Mouse (Mus musculus) heart, embryonic 14.5 days (tissue): Measurements from ENCODE around the gene Abca3. TPM values are rescaled to one million over a fixed set of nuclear protein-coding genes. Genes with fewer than 3 reads are reported as not detected.
A peak's percentile ranks its signal among the peaks of the same experiment; 100 is the strongest.

Experiments
- ATAC-seq: fragments of 200-750 bp; cut with Nextera tagmentation; 2 replicates; pipeline ENCODE4 v1.8.0; 2017; ENCODE audit warnings: low read depth, moderate TSS enrichment; ENCODE audit not compliant: insufficient number of reproducible peaks, insufficient read depth, low FRiP score
- H3K27ac ChIP-seq, 2 experiments: fragments of 200-500 bp in 1 of 2; fragments of 300-500 bp in 1 of 2; sonication (generic) in 1 of 2; replicated peaks in 1 of 2; 2 replicates each; pipeline ENCODE4 v1.5.1; 2012 to 2014; ENCODE audit warnings: low read depth in 2 of 2, low read length in 2 of 2, control low read depth in 1 of 2, mild to moderate bottlenecking in 1 of 2, mixed read lengths in 1 of 2; ENCODE audit not compliant: control insufficient read depth in 1 of 2, insufficient read depth in 1 of 2
- H3K27me3 ChIP-seq: fragments of 300-500 bp; sonication (generic); 2 replicates; pipeline ENCODE4 v1.6.1; 2014; ENCODE audit warnings: mild to moderate bottlenecking, low read length, control low read depth; ENCODE audit not compliant: control insufficient read depth, insufficient read depth
- H3K36me3 ChIP-seq: fragments of 300-500 bp; sonication (generic); 2 replicates; pipeline ENCODE4 v1.6.1; 2014; ENCODE audit warnings: mild to moderate bottlenecking, control low read depth, low read length, mixed read lengths; ENCODE audit not compliant: control insufficient read depth, insufficient read depth
- H3K4me1 ChIP-seq, 2 experiments: fragments of 200-500 bp in 1 of 2; fragments of 300-500 bp in 1 of 2; sonication (generic) in 1 of 2; 2 replicates each; pipeline ENCODE4 v1.6.1; 2012 to 2014; ENCODE audit warnings: low read length in 2 of 2, control low read depth in 1 of 2, mixed read lengths in 1 of 2; ENCODE audit not compliant: control insufficient read depth in 2 of 2, insufficient read depth in 2 of 2
- H3K4me2 ChIP-seq: fragments of 300-500 bp; sonication (generic); 2 replicates; pipeline ENCODE4 v1.6.1; 2014; ENCODE audit warnings: mild to moderate bottlenecking, low read length
- H3K4me3 ChIP-seq, 2 experiments: fragments of 200-500 bp in 1 of 2; fragments of 300-500 bp in 1 of 2; sonication (generic) in 1 of 2; 2 replicates each; pipeline ENCODE4 v1.5.1; 2012 to 2014; ENCODE audit warnings: low read length in 2 of 2, mild to moderate bottlenecking in 2 of 2, control low read depth in 1 of 2, low read depth in 1 of 2, moderate library complexity in 1 of 2; ENCODE audit not compliant: control insufficient read depth in 1 of 2, insufficient read depth in 1 of 2
- H3K9ac ChIP-seq: fragments of 300-500 bp; sonication (generic); 2 replicates; pipeline ENCODE4 v1.6.1; 2014; ENCODE audit warnings: mild to moderate bottlenecking, low read length
- H3K9me3 ChIP-seq: fragments of 300-500 bp; sonication (generic); 2 replicates; pipeline ENCODE4 v1.6.1; 2016; ENCODE audit warnings: low read length, control low read depth; ENCODE audit not compliant: control insufficient read depth
- WGBS: fragments of 180-500 bp; shearing (Covaris S2); extraction: QIAGEN DNeasy Blood & Tissue Kit; methylation state at CpG from one replicate; pipeline ENCODE4 v1.1.7; 2014; 5-methylcytosine and 5-hydroxymethylcytosine counted together
- polyA plus RNA-seq: library from polyadenylated mRNA; unstranded; fragments of >200 nt; fragmentation: Nextera tagmentation; extraction: Ambion mirVana; gene quantifications from 2 replicates; pipeline ENCODE4 v1.2.1, GENCODE M21; 2014

Abca3 gene
- polyA plus RNA-seq, 1 experiment from 2014 or later = 8.6 TPM

DNA sequence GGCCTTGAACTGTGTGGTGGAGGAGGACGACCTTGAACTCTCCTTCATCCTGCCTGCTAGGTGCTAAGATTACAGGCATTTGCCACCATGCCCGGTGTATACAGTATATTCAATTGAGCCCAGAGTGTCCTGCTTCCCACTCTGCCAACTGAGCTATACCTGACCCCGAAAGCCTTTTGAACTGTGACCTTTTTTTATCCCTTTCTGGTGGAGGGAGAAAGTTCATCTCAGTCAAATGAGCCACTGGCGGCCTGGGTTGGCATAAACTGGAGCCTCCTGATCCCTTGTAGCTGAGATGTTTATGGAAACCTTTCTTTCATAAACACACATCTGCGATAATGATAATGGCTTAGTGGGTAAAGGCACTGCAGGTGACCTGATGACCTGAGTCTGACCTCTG, 9.5 kb downstream of the Abca3 start:
- ATAC-seq = no peak
- WGBS = 83% methylated on average over 5 of the region's 5 CpGs
- Histone ChIP-seq H3K9me3 (no peaks in the 10 kb centered on the region), H3K9ac (no peak overlapping the region), H3K27me3 (no peaks in the 10 kb centered on the region), H3K4me2 (no peak overlapping the region), H3K4me1 (peaks cover 0 to 2% of the 10 kb centered on the region in 2 experiments; a peak in 1 of 4 replicates), H3K4me3 (no peak overlapping the region), H3K36me3 (no peaks in the 10 kb centered on the region), H3K27ac (no peak overlapping the region)

GRCm38 (mm10) chr17:24362527-24362926, 10.8 kb downstream of the Abca3 start:
- Histone ChIP-seq H3K4me2 (no peak overlapping the region), H3K4me1 (peaks cover 0 to 2% of the 10 kb centered on the region in 2 experiments; a peak in 1 of 4 replicates), H3K36me3 (peaks cover 10% of the 10 kb centered on the region; the same call in 1 of the 2 replicates), H3K9me3 (no peaks in the 10 kb centered on the region), H3K4me3 (no peak overlapping the region), H3K27ac (no peak overlapping the region), H3K27me3 (no peaks in the 10 kb centered on the region), H3K9ac (no peak overlapping the region)
- no peak for ATAC-seq
- WGBS = 77% methylated on average over 9 of the region's 9 CpGs

DNA sequence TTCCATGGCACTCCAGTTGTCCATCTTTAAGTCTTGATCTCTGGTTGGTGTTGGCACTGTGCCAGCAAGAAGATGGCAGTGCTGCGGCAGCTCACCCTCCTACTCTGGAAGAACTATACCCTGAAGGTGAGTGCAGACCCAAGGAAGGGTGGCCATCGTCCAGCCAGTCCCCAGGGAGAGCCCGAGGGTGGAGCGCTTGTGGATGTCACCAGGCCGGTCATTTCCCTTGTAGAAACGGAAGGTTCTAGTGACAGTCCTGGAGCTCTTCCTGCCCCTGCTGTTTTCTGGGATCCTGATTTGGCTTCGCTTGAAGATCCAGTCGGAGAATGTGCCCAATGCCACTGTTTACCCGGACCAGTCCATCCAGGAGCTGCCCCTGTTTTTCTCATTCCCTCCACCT, 12.7 kb downstream of the Abca3 start:
- ATAC-seq = no peak
- no peak overlapping the region for H3K4me2 ChIP-seq
- no peaks in the 10 kb centered on the region for H3K9me3 ChIP-seq
- no peak overlapping the region for H3K9ac ChIP-seq
- H3K4me1 ChIP-seq = peaks cover 0 to 2% of the 10 kb centered on the region in 2 experiments; a peak in 1 of 4 replicates
- no peaks in the 10 kb centered on the region for H3K27me3 ChIP-seq
- H3K4me3 ChIP-seq = no peak overlapping the region
- WGBS = 83% methylated on average over 9 of the region's 9 CpGs
- peaks cover 12% of the 10 kb centered on the region; the same call in 1 of the 2 replicates for H3K36me3 ChIP-seq
- no peak overlapping the region for H3K27ac ChIP-seq

DNA sequence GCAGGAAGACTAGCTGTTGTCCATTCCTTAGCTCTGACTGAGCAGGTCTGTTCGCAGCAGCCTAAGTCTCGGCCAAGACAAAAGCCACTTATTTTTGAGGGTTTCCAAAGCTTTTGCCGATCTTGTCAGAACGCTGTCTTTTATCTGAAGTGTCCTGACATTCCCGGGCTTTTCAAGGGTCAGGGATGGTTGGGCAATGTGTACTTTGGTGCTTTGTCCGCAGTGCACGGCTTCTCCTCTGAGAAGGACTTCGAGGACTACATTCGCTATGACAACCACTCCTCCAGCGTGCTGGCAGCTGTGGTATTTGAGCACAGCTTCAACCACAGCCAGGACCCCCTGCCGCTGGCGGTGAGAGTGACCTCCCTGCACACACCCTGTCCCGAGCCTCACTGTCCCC, 14.1 kb downstream of the Abca3 start:
- peaks cover 0 to 1% of the 10 kb centered on the region in 2 experiments; a peak in 1 of 4 replicates for H3K4me1 ChIP-seq
- H3K9ac ChIP-seq = no peak overlapping the region
- WGBS = 36% methylated on average over 13 of the region's 13 CpGs
- no peak overlapping the region for H3K4me2 ChIP-seq
- no peaks in the 10 kb centered on the region for H3K9me3 ChIP-seq
- no peak overlapping the region for H3K4me3 ChIP-seq
- H3K36me3 ChIP-seq = peaks cover 15% of the 10 kb centered on the region; the same call in 1 of the 2 replicates
- no peak overlapping the region for H3K27ac ChIP-seq
- H3K27me3 ChIP-seq = no peaks in the 10 kb centered on the region
- ATAC-seq = no peak

DNA sequence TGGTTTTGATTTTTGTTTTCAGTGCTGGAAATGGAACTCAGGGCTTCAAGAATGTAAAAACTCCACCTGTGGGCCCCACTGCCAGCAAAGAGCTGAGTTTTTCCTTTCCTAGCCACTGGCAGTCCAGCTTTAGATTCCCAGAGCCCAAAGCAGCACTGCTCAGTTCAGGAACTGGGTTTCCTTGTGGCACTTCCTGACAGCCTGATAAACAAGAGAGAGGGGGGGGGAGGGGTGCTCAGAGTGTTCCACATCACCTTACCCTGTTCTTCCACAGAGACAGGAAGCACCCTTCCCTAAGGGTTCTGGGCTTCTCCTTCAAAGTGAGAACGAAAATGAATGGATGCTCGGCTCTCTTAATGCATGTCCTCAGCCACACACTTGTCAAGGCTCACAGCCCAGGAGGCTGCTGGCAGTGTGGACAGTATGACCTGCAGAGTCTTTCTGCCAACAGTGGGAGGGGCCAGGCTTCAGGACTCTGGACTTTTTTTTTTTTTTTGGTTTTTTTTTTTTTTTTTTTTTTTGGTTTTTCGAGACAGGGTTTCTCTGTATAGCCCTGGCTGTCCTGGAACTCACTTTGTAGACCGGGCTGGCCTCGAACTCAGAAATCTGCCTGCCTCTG, 23.5 kb downstream of the Abca3 start:
- H3K4me1 ChIP-seq = peaks cover 0 to 3% of the 10 kb centered on the region in 2 experiments; a peak in 1 of 4 replicates
- WGBS = 65% methylated on average over 4 of the region's 5 CpGs
- H3K4me2 ChIP-seq = no peak overlapping the region
- H3K9ac ChIP-seq = no peak overlapping the region
- H3K27me3 ChIP-seq = no peaks in the 10 kb centered on the region
- peak overlapping the region in 1 of 2 experiments; percentile 30; a peak in 1 of 4 replicates for H3K27ac ChIP-seq
- no peak overlapping the region for H3K4me3 ChIP-seq
- H3K36me3 ChIP-seq = peaks cover 42% of the 10 kb centered on the region
- no peaks in the 10 kb centered on the region for H3K9me3 ChIP-seq
- peak; percentile 38; the same call in 1 of the 2 replicates for ATAC-seq

DNA sequence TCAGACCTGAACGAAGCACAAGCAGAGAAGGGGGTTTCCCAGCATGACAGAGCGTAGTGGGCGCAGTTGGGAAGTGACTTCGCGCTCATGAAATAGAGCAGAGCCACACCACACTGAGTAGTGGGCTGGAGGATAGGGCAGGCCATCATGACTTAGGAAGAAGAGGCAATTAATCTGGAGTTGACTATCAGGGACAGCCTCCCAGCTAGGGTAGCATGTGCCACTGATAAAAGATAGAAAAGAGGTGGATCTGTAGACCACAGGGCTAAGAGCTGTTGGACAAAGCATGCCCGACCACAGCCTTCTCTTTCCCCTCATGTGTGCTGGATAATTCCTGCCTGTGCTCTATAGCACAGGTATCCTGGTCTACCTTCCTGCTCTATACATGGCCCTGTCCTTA, 24.1 kb downstream of the Abca3 start:
- WGBS = 89% methylated on average over 6 of the region's 6 CpGs
- Histone ChIP-seq H3K4me2 (no peak overlapping the region), H3K36me3 (peaks cover 39% of the 10 kb centered on the region), H3K4me3 (no peak overlapping the region), H3K27me3 (no peaks in the 10 kb centered on the region), H3K4me1 (peaks cover 0 to 3% of the 10 kb centered on the region in 2 experiments; a peak in 1 of 4 replicates), H3K27ac (no peak overlapping the region), H3K9ac (no peak overlapping the region), H3K9me3 (no peaks in the 10 kb centered on the region)
- ATAC-seq = no peak

DNA sequence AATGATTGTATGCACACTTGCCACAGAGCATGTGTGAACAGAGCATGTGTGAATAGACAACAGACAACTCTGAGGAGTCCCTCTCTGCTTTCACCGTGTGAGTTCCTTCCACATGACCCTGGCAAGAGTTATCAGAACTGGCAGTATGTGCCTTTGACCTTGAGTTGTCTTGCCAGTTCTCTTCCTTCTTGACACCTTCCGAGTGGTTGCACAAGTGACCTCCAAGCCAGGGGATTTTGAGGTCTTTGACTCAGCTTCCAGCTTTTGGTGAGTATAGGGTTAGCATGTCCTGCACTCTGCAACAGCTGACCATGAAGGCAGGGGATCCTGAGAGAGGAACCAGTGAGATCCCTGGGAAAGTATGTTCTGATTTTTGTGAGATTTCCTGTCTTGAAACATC, 26.7 kb downstream of the Abca3 start:
- ATAC-seq = no peak
- Histone ChIP-seq H3K27ac (no peak overlapping the region), H3K4me2 (no peak overlapping the region), H3K4me3 (no peak overlapping the region), H3K9me3 (no peaks in the 10 kb centered on the region), H3K4me1 (peaks cover 0 to 3% of the 10 kb centered on the region in 2 experiments; a peak in 1 of 4 replicates), H3K9ac (no peak overlapping the region), H3K36me3 (peaks cover 46% of the 10 kb centered on the region), H3K27me3 (no peaks in the 10 kb centered on the region)
- WGBS = 67% methylated on average over 2 of the region's 2 CpGs

DNA sequence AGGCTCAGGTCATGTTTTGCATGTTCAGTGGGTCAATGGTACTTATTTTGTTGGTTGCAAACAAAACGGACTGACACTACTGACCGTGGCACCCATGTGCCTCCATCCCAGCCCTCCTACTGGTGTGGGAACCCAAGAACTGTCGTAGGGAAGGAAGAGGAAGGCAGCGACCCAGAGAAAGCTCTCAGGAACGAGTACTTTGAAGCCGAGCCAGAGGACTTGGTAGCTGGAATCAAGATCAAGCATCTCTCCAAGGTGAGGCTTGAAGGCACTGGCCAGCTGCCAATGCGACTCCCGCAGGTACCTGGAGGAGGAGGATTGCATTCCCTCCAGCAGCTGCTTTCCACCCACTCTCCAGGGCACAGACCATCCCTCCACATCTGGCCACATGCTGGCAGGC, 32.0 kb downstream of the Abca3 start:
- no peak overlapping the region for H3K4me3 ChIP-seq
- H3K4me1 ChIP-seq = no peaks in the 10 kb centered on the region
- ATAC-seq = no peak
- H3K4me2 ChIP-seq = no peak overlapping the region
- H3K27me3 ChIP-seq = no peaks in the 10 kb centered on the region
- no peak overlapping the region for H3K9ac ChIP-seq
- WGBS = 80% methylated on average over 8 of the region's 8 CpGs
- H3K9me3 ChIP-seq = no peaks in the 10 kb centered on the region
- H3K36me3 ChIP-seq = peaks cover 39% of the 10 kb centered on the region
- H3K27ac ChIP-seq = no peak overlapping the region
